Mouse (Mus musculus) heart, postnatal 0 days (tissue): Measurements from ENCODE around the gene Kcnk5. TPM values are rescaled to one million over a fixed set of nuclear protein-coding genes. Genes with fewer than 3 reads are reported as not detected.

Source experiments
- ATAC-seq: fragments of 200-750 bp; cut with Nextera tagmentation; 2 replicates; pipeline ENCODE4 v1.8.0; 2017; ENCODE audit warnings: low read depth, moderate number of reproducible peaks, moderate library complexity; ENCODE audit not compliant: insufficient read depth
- DNase-seq: peaks from one replicate; pipeline ENCODE4 v3.0.0-alpha.2; 2016; ENCODE audit warnings: low spot score
- H3K27ac ChIP-seq: fragments of 300-500 bp; sonication (generic); 2 replicates; pipeline ENCODE4 v1.5.1; 2014; ENCODE audit warnings: low read depth, mild to moderate bottlenecking
- H3K27me3 ChIP-seq: fragments of 300-500 bp; sonication (generic); 2 replicates; pipeline ENCODE4 v1.6.1; 2014; ENCODE audit warnings: low read length, mixed read lengths; ENCODE audit not compliant: control insufficient read depth, insufficient read depth
- H3K36me3 ChIP-seq: fragments of 300-500 bp; sonication (generic); replicated peaks from 2 replicates; pipeline ENCODE4 v1.6.1; 2014; ENCODE audit warnings: low read length, mixed read lengths; ENCODE audit not compliant: control insufficient read depth, insufficient read depth
- H3K4me1 ChIP-seq: fragments of 300-500 bp; sonication (generic); 2 replicates; pipeline ENCODE4 v1.6.1; 2014; ENCODE audit warnings: antibody characterized with exemption; ENCODE audit not compliant: control insufficient read depth, insufficient read depth
- H3K4me2 ChIP-seq: fragments of 300-500 bp; sonication (generic); 2 replicates; pipeline ENCODE4 v1.6.1; 2014; ENCODE audit warnings: low read depth, mild to moderate bottlenecking, low read length, moderate library complexity
- H3K4me3 ChIP-seq: fragments of 300-500 bp; sonication (generic); 2 replicates; pipeline ENCODE4 v1.5.1; 2014; ENCODE audit warnings: low read depth, low read length
- H3K9ac ChIP-seq: fragments of 300-500 bp; sonication (generic); replicated peaks from 2 replicates; pipeline ENCODE4 v1.6.1; 2014; ENCODE audit warnings: low read depth, low read length, mixed read lengths
- H3K9me3 ChIP-seq: fragments of 300-500 bp; sonication (generic); replicated peaks from 2 replicates; pipeline ENCODE4 v1.6.1; 2016; ENCODE audit warnings: low read length; ENCODE audit not compliant: control insufficient read depth
- CTCF ChIP-seq: IDR thresholded peaks from 2 replicates; pipeline ENCODE4 v1.5.1; 2016; ENCODE audit warnings: antibody characterized with exemption, control low read depth, low read depth
- EP300 ChIP-seq: IDR thresholded peaks from 2 replicates; pipeline ENCODE4 v1.6.1; 2016; ENCODE audit warnings: antibody characterized with exemption, low read depth
- WGBS: fragments of 180-500 bp; shearing (Covaris S2); extraction: QIAGEN DNeasy Blood & Tissue Kit; methylation state at CpG from one replicate; pipeline ENCODE4 v1.1.7; 2014; 5-methylcytosine and 5-hydroxymethylcytosine counted together
- polyA plus RNA-seq: library from polyadenylated mRNA; unstranded; fragments of >200 nt; fragmentation: Nextera tagmentation; extraction: Ambion mirVana; gene quantifications from 2 replicates; pipeline ENCODE4 v1.2.1, GENCODE M21; 2015
- total RNA-seq: library from RNA; depleted of rRNA; stranded (reverse); fragments of >200 nt; gene quantifications from 2 replicates; pipeline ENCODE4 v1.2.3, GENCODE M21; 2014; ENCODE audit warnings: low replicate concordance

Gene Kcnk5
- total and polyA plus RNA-seq, 2 experiments from 2014 or later: 0.86 to 1.8 TPM

GRCm38 (mm10) chr14:20172509-20172908 is 9.1 kb downstream of the Kcnk5 start:
- Histone ChIP-seq H3K4me1 (peaks cover 5% of the 10 kb centered on the region; the same call in 1 of the 2 replicates), H3K27ac (no peak overlapping the region), H3K9me3 (no peaks in the 10 kb centered on the region), H3K9ac (no peak overlapping the region), H3K4me3 (no peak overlapping the region), H3K36me3 (no peaks in the 10 kb centered on the region), H3K27me3 (no peaks in the 10 kb centered on the region), H3K4me2 (no peak overlapping the region)
- ATAC-seq (no peak), DNase-seq (no peak)
- TF ChIP-seq EP300: no peak
- no peak for TF ChIP-seq CTCF
- WGBS: 45% methylated on average over 5 of the region's 5 CpGs

GRCm38 (mm10) chr14:20171840-20172239 is 9.8 kb downstream of the Kcnk5 start:
- no peak overlapping the region for H3K4me2 ChIP-seq
- H3K9me3 ChIP-seq: no peaks in the 10 kb centered on the region
- DNase-seq: no peak
- no peak for ATAC-seq
- no peak overlapping the region for H3K4me3 ChIP-seq
- no peaks in the 10 kb centered on the region for H3K27me3 ChIP-seq
- TF ChIP-seq EP300 (no peak), CTCF (no peak)
- H3K9ac ChIP-seq: no peak overlapping the region
- H3K4me1 ChIP-seq: peaks cover 5% of the 10 kb centered on the region; the same call in 1 of the 2 replicates
- WGBS: 61% methylated on average over 3 of the region's 3 CpGs
- H3K36me3 ChIP-seq: no peaks in the 10 kb centered on the region
- no peak overlapping the region for H3K27ac ChIP-seq

GRCm38 (mm10) chr14:20169251-20169650 is 12.4 kb downstream of the Kcnk5 start:
- TF ChIP-seq EP300 (no peak), CTCF (no peak)
- Histone ChIP-seq H3K4me2 (no peak overlapping the region), H3K36me3 (no peaks in the 10 kb centered on the region), H3K4me3 (no peak overlapping the region), H3K9ac (no peak overlapping the region), H3K4me1 (peaks cover 12% of the 10 kb centered on the region; the same call in 1 of the 2 replicates), H3K9me3 (no peaks in the 10 kb centered on the region), H3K27me3 (no peaks in the 10 kb centered on the region), H3K27ac (no peak overlapping the region)
- DNase-seq (no peak), ATAC-seq (no peak)
- WGBS: 92% methylated on average over 4 of the region's 4 CpGs

- H3K9me3 ChIP-seq: no peaks in the 10 kb centered on the region
- ATAC-seq: no peak
- DNase-seq: no peak
- H3K27me3 ChIP-seq: no peaks in the 10 kb centered on the region
- no peak overlapping the region for H3K27ac ChIP-seq
- 92% methylated on average over 1 of the region's 1 CpGs for WGBS
- no peak overlapping the region for H3K4me3 ChIP-seq
- H3K4me1 ChIP-seq: peaks cover 12% of the 10 kb centered on the region; the same call in 1 of the 2 replicates
- H3K36me3 ChIP-seq: no peaks in the 10 kb centered on the region
- TF ChIP-seq EP300: no peak
- H3K4me2 ChIP-seq: no peak overlapping the region
- no peak overlapping the region for H3K9ac ChIP-seq
Observed at GRCm38 (mm10) chr14:20168478-20168877, 13.1 kb downstream of the Kcnk5 start.

- no peak for TF ChIP-seq EP300
- H3K9ac ChIP-seq: no peak overlapping the region
- H3K4me1 ChIP-seq: peaks cover 12% of the 10 kb centered on the region; the same call in 1 of the 2 replicates
- H3K4me2 ChIP-seq: no peak overlapping the region
- no peak overlapping the region for H3K27ac ChIP-seq
- H3K27me3 ChIP-seq: no peaks in the 10 kb centered on the region
- H3K4me3 ChIP-seq: no peak overlapping the region
- WGBS: 90% methylated on average over 2 of the region's 2 CpGs
- ATAC-seq: no peak
- H3K36me3 ChIP-seq: no peaks in the 10 kb centered on the region
- H3K9me3 ChIP-seq: no peaks in the 10 kb centered on the region
- DNase-seq: no peak
Observed at GRCm38 (mm10) chr14:20168054-20168453, 13.6 kb downstream of the Kcnk5 start.

- no peak overlapping the region for H3K9ac ChIP-seq
- DNase-seq (peak; percentile 59), ATAC-seq (peak; percentile 89)
- no peaks in the 10 kb centered on the region for H3K9me3 ChIP-seq
- no peak overlapping the region for H3K27ac ChIP-seq
- H3K4me2 ChIP-seq: no peak overlapping the region
- no peaks in the 10 kb centered on the region for H3K27me3 ChIP-seq
- H3K4me3 ChIP-seq: no peak overlapping the region
- peaks cover 6% of the 10 kb centered on the region; the same call in 1 of the 2 replicates for H3K4me1 ChIP-seq
- no peaks in the 10 kb centered on the region for H3K36me3 ChIP-seq
- 26% methylated on average over 1 of the region's 1 CpGs for WGBS
- no peak for TF ChIP-seq CTCF
- no peak for TF ChIP-seq EP300
Observed at GRCm38 (mm10) chr14:20165413-20165812, 16.2 kb downstream of the Kcnk5 start.
